Mouse (Mus musculus): ENCODE results near the gene Dmrtb1. TPM values are rescaled to one million over a fixed set of nuclear protein-coding genes. Genes with fewer than 3 reads are reported as not detected.

The Dmrtb1 gene
- total RNA-seq (2022) = not detected

- DNase-seq = no peak
These were observed at the start of gene Dmrtb1 for GRCm38 (mm10) chr4:107684130-107684529. Dmrtb1 (minus strand) TSS chr4:107684230.

GRCm38 (mm10) chr4:107733603-107734002 lies 49.6 kb upstream of the Dmrtb1 start:
- no peak for DNase-seq

- no peak for DNase-seq
These were observed 48.6 kb upstream of the Dmrtb1 start for GRCm38 (mm10) chr4:107732624-107733023.

- no peak for DNase-seq
These were observed 48.2 kb upstream of the Dmrtb1 start for GRCm38 (mm10) chr4:107732182-107732581.

GRCm38 (mm10) chr4:107731088-107731465 lies 47.0 kb upstream of the Dmrtb1 start:
- no peak for DNase-seq

- DNase-seq = no peak
These were observed 46.5 kb upstream of the Dmrtb1 start for GRCm38 (mm10) chr4:107730391-107731087.

- no peak for DNase-seq
These were observed 41.4 kb upstream of the Dmrtb1 start for GRCm38 (mm10) chr4:107725432-107725831.

GRCm38 (mm10) chr4:107720043-107720830 lies 36.2 kb upstream of the Dmrtb1 start:
- DNase-seq = no peak

GRCm38 (mm10) chr4:107719161-107719560 lies 35.1 kb upstream of the Dmrtb1 start:
- no peak for DNase-seq

- DNase-seq = no peak
These were observed 34.7 kb upstream of the Dmrtb1 start for GRCm38 (mm10) chr4:107718720-107719119.

GRCm38 (mm10) chr4:107717718-107718313 lies 33.8 kb upstream of the Dmrtb1 start:
- no peak for DNase-seq

GRCm38 (mm10) chr4:107716754-107717299 lies 32.8 kb upstream of the Dmrtb1 start:
- no peak for DNase-seq

GRCm38 (mm10) chr4:107706884-107707283 lies 22.9 kb upstream of the Dmrtb1 start:
- DNase-seq = no peak

- no peak for DNase-seq
These were observed 20.2 kb upstream of the Dmrtb1 start for GRCm38 (mm10) chr4:107704185-107704584.

- DNase-seq = no peak
These were observed 17.6 kb upstream of the Dmrtb1 start for GRCm38 (mm10) chr4:107701679-107702078.

- no peak for DNase-seq
These were observed 17.1 kb upstream of the Dmrtb1 start for GRCm38 (mm10) chr4:107701116-107701515.

- DNase-seq = no peak
These were observed 15.2 kb upstream of the Dmrtb1 start for GRCm38 (mm10) chr4:107699271-107699670.

- DNase-seq = no peak
These were observed 9.8 kb upstream of the Dmrtb1 start for GRCm38 (mm10) chr4:107693816-107694215.

- DNase-seq = no peak
These were observed 4.2 kb upstream of the Dmrtb1 start for GRCm38 (mm10) chr4:107688213-107688612.

GRCm38 (mm10) chr4:107687127-107687526 lies 3.1 kb upstream of the Dmrtb1 start:
- DNase-seq = no peak

GRCm38 (mm10) chr4:107683006-107683756 lies 849 bp downstream of the Dmrtb1 start:
- DNase-seq = no peak

- no peak for DNase-seq
These were observed 2.8 kb downstream of the Dmrtb1 start for GRCm38 (mm10) chr4:107681099-107681849.
